Mouse (Mus musculus) midbrain, embryonic 12.5 days (tissue): ENCODE measurements around the gene Tacc2. TPM values are rescaled to one million over a fixed set of nuclear protein-coding genes. Genes with fewer than 3 reads are reported as not detected.

Source experiments
- ATAC-seq: fragments of 200-750 bp; cut with Nextera tagmentation; 2 replicates; pipeline ENCODE4 v1.8.0; 2017; ENCODE audit warnings: low read depth, moderate TSS enrichment, moderate library complexity; ENCODE audit not compliant: low FRiP score
- H3K27ac ChIP-seq: fragments of 300-500 bp; sonication (generic); replicated peaks from 2 replicates; pipeline ENCODE4 v1.5.1; 2016; ENCODE audit warnings: mild to moderate bottlenecking
- H3K27me3 ChIP-seq: fragments of 300-500 bp; sonication (generic); 2 replicates; pipeline ENCODE4 v1.6.1; 2016; ENCODE audit warnings: mild to moderate bottlenecking
- H3K36me3 ChIP-seq: fragments of 300-500 bp; sonication (generic); 2 replicates; pipeline ENCODE4 v1.6.1; 2016
- H3K4me1 ChIP-seq: fragments of 300-500 bp; sonication (generic); 2 replicates; pipeline ENCODE4 v1.6.1; 2016
- H3K4me2 ChIP-seq: fragments of 300-500 bp; sonication (generic); replicated peaks from 2 replicates; pipeline ENCODE4 v1.6.1; 2016; ENCODE audit warnings: mild to moderate bottlenecking, moderate library complexity
- H3K4me3 ChIP-seq: fragments of 300-500 bp; sonication (generic); 2 replicates; pipeline ENCODE4 v1.5.1; 2016; ENCODE audit warnings: mild to moderate bottlenecking
- H3K9ac ChIP-seq: fragments of 300-500 bp; sonication (generic); replicated peaks from 2 replicates; pipeline ENCODE4 v1.6.1; 2016; ENCODE audit warnings: mild to moderate bottlenecking, moderate library complexity
- H3K9me3 ChIP-seq: fragments of 300-500 bp; sonication (generic); 2 replicates; pipeline ENCODE4 v1.6.1; 2016; ENCODE audit warnings: mild to moderate bottlenecking
- WGBS: fragments of 180-500 bp; shearing (Covaris S2); methylation state at CpG from one replicate; pipeline ENCODE4 v1.1.7; 2016; 5-methylcytosine and 5-hydroxymethylcytosine counted together
- polyA plus RNA-seq: library from polyadenylated mRNA; unstranded; fragments of >200 nt; fragmentation: Nextera tagmentation; extraction: Ambion mirVana; gene quantifications from 2 replicates; pipeline ENCODE4 v1.2.1, GENCODE M21; 2016

Tacc2 gene
- polyA plus RNA-seq, 1 experiment from 2014 or later, result 73.6 TPM

GRCm38 (mm10) chr7:130693800-130694193, 116.6 kb downstream of the Tacc2 start:
- no peak for ATAC-seq
- H3K36me3 ChIP-seq, result no peaks in the 10 kb centered on the region
- H3K4me1 ChIP-seq, result peaks cover 61% of the 10 kb centered on the region
- peak overlapping the region; percentile 57 for H3K4me3 ChIP-seq
- no peaks in the 10 kb centered on the region for H3K27me3 ChIP-seq
- WGBS, result 18% methylated on average over 11 of the region's 11 CpGs
- H3K4me2 ChIP-seq, result peak overlapping the region; percentile 60
- no peaks in the 10 kb centered on the region for H3K9me3 ChIP-seq
- peak overlapping the region; percentile 96 for H3K27ac ChIP-seq
- H3K9ac ChIP-seq, result peak overlapping the region; percentile 91

GRCm38 (mm10) chr7:130695669-130696338, 118.6 kb downstream of the Tacc2 start:
- H3K4me2 ChIP-seq, result peak overlapping the region; percentile 60
- H3K4me1 ChIP-seq, result peaks cover 55% of the 10 kb centered on the region
- WGBS, result 69% methylated on average over 13 of the region's 13 CpGs
- H3K27me3 ChIP-seq, result no peaks in the 10 kb centered on the region
- peak overlapping the region; percentile 22; the same call in 1 of the 2 replicates for H3K27ac ChIP-seq
- peak overlapping the region; percentile 6; the same call in 1 of the 2 replicates for H3K4me3 ChIP-seq
- ATAC-seq, result no peak
- no peak overlapping the region; the same call in 1 of the 2 replicates for H3K9ac ChIP-seq
- peaks cover 10% of the 10 kb centered on the region for H3K36me3 ChIP-seq
- H3K9me3 ChIP-seq, result no peaks in the 10 kb centered on the region

GRCm38 (mm10) chr7:130696347-130697234, 119.4 kb downstream of the Tacc2 start:
- H3K27ac ChIP-seq, result peak overlapping the region; percentile 22
- H3K9ac ChIP-seq, result peak overlapping the region; percentile 20; the same call in 1 of the 2 replicates
- ATAC-seq, result no peak
- WGBS, result 55% methylated on average over 16 of the region's 16 CpGs
- H3K9me3 ChIP-seq, result no peaks in the 10 kb centered on the region
- peaks cover 11% of the 10 kb centered on the region for H3K36me3 ChIP-seq
- peak overlapping the region; percentile 19; the same call in 1 of the 2 replicates for H3K4me3 ChIP-seq
- H3K27me3 ChIP-seq, result no peaks in the 10 kb centered on the region
- H3K4me1 ChIP-seq, result peaks cover 54% of the 10 kb centered on the region
- peak overlapping the region; percentile 60 for H3K4me2 ChIP-seq

GRCm38 (mm10) chr7:130698480-130698879, 121.2 kb downstream of the Tacc2 start:
- Histone ChIP-seq H3K36me3 (peaks cover 17% of the 10 kb centered on the region), H3K4me3 (no peak overlapping the region), H3K9me3 (no peaks in the 10 kb centered on the region), H3K9ac (no peak overlapping the region), H3K27me3 (no peaks in the 10 kb centered on the region), H3K4me1 (peaks cover 46% of the 10 kb centered on the region), H3K27ac (no peak overlapping the region), H3K4me2 (no peak overlapping the region)
- ATAC-seq, result no peak

GRCm38 (mm10) chr7:130701336-130701735, 124.1 kb downstream of the Tacc2 start:
- Histone ChIP-seq H3K4me1 (peaks cover 19% of the 10 kb centered on the region), H3K4me2 (no peak overlapping the region), H3K4me3 (no peak overlapping the region), H3K27me3 (no peaks in the 10 kb centered on the region), H3K36me3 (peaks cover 17% of the 10 kb centered on the region), H3K9me3 (no peaks in the 10 kb centered on the region), H3K9ac (no peak overlapping the region), H3K27ac (no peak overlapping the region)
- ATAC-seq, result no peak
- 96% methylated on average over 1 of the region's 1 CpGs for WGBS

- no peak for ATAC-seq
- H3K4me3 ChIP-seq, result no peak overlapping the region
- H3K9me3 ChIP-seq, result no peaks in the 10 kb centered on the region
- H3K4me1 ChIP-seq, result peaks cover 27% of the 10 kb centered on the region
- H3K27me3 ChIP-seq, result no peaks in the 10 kb centered on the region
- WGBS, result 90% methylated on average over 2 of the region's 2 CpGs
- H3K27ac ChIP-seq, result no peak overlapping the region
- H3K4me2 ChIP-seq, result no peak overlapping the region
- H3K9ac ChIP-seq, result no peak overlapping the region
- H3K36me3 ChIP-seq, result peaks cover 12% of the 10 kb centered on the region
These were observed 128.0 kb downstream of the Tacc2 start for GRCm38 (mm10) chr7:130705230-130705629.

- Histone ChIP-seq H3K4me2 (no peak overlapping the region), H3K27me3 (no peaks in the 10 kb centered on the region), H3K4me1 (peaks cover 43% of the 10 kb centered on the region), H3K36me3 (no peaks in the 10 kb centered on the region), H3K4me3 (no peak overlapping the region), H3K9me3 (no peaks in the 10 kb centered on the region), H3K9ac (no peak overlapping the region), H3K27ac (no peak overlapping the region; the same call in 1 of the 2 replicates)
- WGBS, result 65% methylated on average over 9 of the region's 9 CpGs
- no peak for ATAC-seq
These were observed 131.7 kb downstream of the Tacc2 start for GRCm38 (mm10) chr7:130708940-130709339.

- Histone ChIP-seq H3K4me3 (no peak overlapping the region), H3K9ac (0 out of 2 replicates have a peak overlapping the region, but pooled peaks have one; percentile 7), H3K9me3 (no peaks in the 10 kb centered on the region), H3K36me3 (no peaks in the 10 kb centered on the region), H3K27ac (peak overlapping the region; percentile 52; the same call in 1 of the 2 replicates), H3K27me3 (no peaks in the 10 kb centered on the region), H3K4me2 (no peak overlapping the region), H3K4me1 (peaks cover 43% of the 10 kb centered on the region)
- 59% methylated on average over 9 of the region's 9 CpGs for WGBS
- ATAC-seq, result no peak
These were observed 132.4 kb downstream of the Tacc2 start for GRCm38 (mm10) chr7:130709372-130710274.

GRCm38 (mm10) chr7:130711851-130712250, 134.6 kb downstream of the Tacc2 start:
- 85% methylated on average over 7 of the region's 7 CpGs for WGBS
- Histone ChIP-seq H3K4me2 (no peak overlapping the region), H3K36me3 (peaks cover 7% of the 10 kb centered on the region), H3K9ac (no peak overlapping the region), H3K4me1 (peaks cover 43% of the 10 kb centered on the region), H3K27ac (no peak overlapping the region), H3K9me3 (no peaks in the 10 kb centered on the region), H3K4me3 (no peak overlapping the region), H3K27me3 (no peaks in the 10 kb centered on the region)
- ATAC-seq, result no peak

GRCm38 (mm10) chr7:130713319-130713718, 136.1 kb downstream of the Tacc2 start:
- peaks cover 38% of the 10 kb centered on the region for H3K4me1 ChIP-seq
- H3K36me3 ChIP-seq, result peaks cover 22% of the 10 kb centered on the region
- 46% methylated on average over 6 of the region's 6 CpGs for WGBS
- no peaks in the 10 kb centered on the region for H3K9me3 ChIP-seq
- no peak for ATAC-seq
- no peak overlapping the region; the same call in 1 of the 2 replicates for H3K27ac ChIP-seq
- no peak overlapping the region for H3K4me3 ChIP-seq
- H3K4me2 ChIP-seq, result no peak overlapping the region
- H3K9ac ChIP-seq, result no peak overlapping the region
- H3K27me3 ChIP-seq, result no peaks in the 10 kb centered on the region

- H3K9ac ChIP-seq, result no peak overlapping the region
- no peak overlapping the region for H3K27ac ChIP-seq
- peaks cover 25% of the 10 kb centered on the region for H3K36me3 ChIP-seq
- no peaks in the 10 kb centered on the region for H3K9me3 ChIP-seq
- H3K27me3 ChIP-seq, result no peaks in the 10 kb centered on the region
- no peak for ATAC-seq
- 94% methylated on average over 3 of the region's 3 CpGs for WGBS
- no peak overlapping the region for H3K4me2 ChIP-seq
- H3K4me3 ChIP-seq, result no peak overlapping the region
- H3K4me1 ChIP-seq, result peaks cover 38% of the 10 kb centered on the region
These were observed 138.2 kb downstream of the Tacc2 start for GRCm38 (mm10) chr7:130715467-130715866.
